Mouse (Mus musculus) forebrain, embryonic 11.5 days (tissue): ENCODE measurements at regions not wholly inside any gene's neighbourhood (a gene's known extent, or its start where the extent isn't known, plus 50 kb on each side); places are given as distances from the start of the nearest gene placed in this dataset.

Experiments
- ATAC-seq: fragments of 200-750 bp; cut with Nextera tagmentation; replicated peaks from 2 replicates; pipeline ENCODE4 v1.8.0; 2017; ENCODE audit warnings: moderate TSS enrichment; ENCODE audit not compliant: low FRiP score
- DNase-seq: peaks from one replicate; pipeline ENCODE4 v3.0.0-alpha.2; 2017; ENCODE audit warnings: low spot score
- H3K27ac ChIP-seq: fragments of 300-500 bp; sonication (generic); 2 replicates; pipeline ENCODE4 v1.5.1; 2014; ENCODE audit warnings: low read depth, low read length
- H3K27me3 ChIP-seq: fragments of 300-500 bp; sonication (generic); 2 replicates; pipeline ENCODE4 v1.6.1; 2014; ENCODE audit warnings: mild to moderate bottlenecking, low read length, mixed read lengths; ENCODE audit not compliant: control insufficient read depth, insufficient read depth
- H3K36me3 ChIP-seq: fragments of 300-500 bp; sonication (generic); 2 replicates; pipeline ENCODE4 v1.6.1; 2014; ENCODE audit warnings: mild to moderate bottlenecking, low read length, moderate library complexity, mixed read lengths; ENCODE audit not compliant: control insufficient read depth, insufficient read depth
- H3K4me1 ChIP-seq: fragments of 300-500 bp; sonication (generic); replicated peaks from 2 replicates; pipeline ENCODE4 v1.6.1; 2014; ENCODE audit warnings: low read length, mixed read lengths; ENCODE audit not compliant: control insufficient read depth, insufficient read depth
- H3K4me2 ChIP-seq: fragments of 300-500 bp; sonication (generic); 2 replicates; pipeline ENCODE4 v1.6.1; 2014; ENCODE audit warnings: low read depth, mild to moderate bottlenecking, low read length, moderate library complexity, mixed read lengths; ENCODE audit not compliant: severe bottlenecking
- H3K4me3 ChIP-seq: fragments of 300-500 bp; sonication (generic); 2 replicates; pipeline ENCODE4 v1.5.1; 2014; ENCODE audit warnings: low read depth, low read length
- H3K9ac ChIP-seq: fragments of 300-500 bp; sonication (generic); 2 replicates; pipeline ENCODE4 v1.6.1; 2014; ENCODE audit warnings: low read length
- H3K9me3 ChIP-seq: fragments of 300-500 bp; sonication (generic); 2 replicates; pipeline ENCODE4 v1.6.1; 2016; ENCODE audit warnings: low read length, mixed read lengths; ENCODE audit not compliant: control insufficient read depth
- WGBS: fragments of 180-500 bp; shearing (Covaris S2); extraction: QIAGEN DNeasy Blood & Tissue Kit; methylation state at CpG from one replicate; pipeline ENCODE4 v1.1.7; 2014; 5-methylcytosine and 5-hydroxymethylcytosine counted together

- Histone ChIP-seq H3K27me3 (no peaks in the 10 kb centered on the region), H3K4me2 (no peak overlapping the region), H3K27ac (no peak overlapping the region), H3K9me3 (no peaks in the 10 kb centered on the region), H3K4me1 (peaks cover 2% of the 10 kb centered on the region; the same call in 1 of the 2 replicates), H3K36me3 (no peaks in the 10 kb centered on the region), H3K9ac (no peak overlapping the region), H3K4me3 (no peak overlapping the region)
- 21% methylated on average over 6 of the region's 6 CpGs for WGBS
- no peak for DNase-seq
- ATAC-seq, result no peak; the same call in 1 of the 2 replicates
Observed at GRCm38 (mm10) chr7:75360874-75361273, 51.8 kb upstream of the Sv2b start.

GRCm38 (mm10) chr7:75362541-75362940, 53.5 kb upstream of the Sv2b start:
- no peak for ATAC-seq
- Histone ChIP-seq H3K36me3 (no peaks in the 10 kb centered on the region), H3K4me2 (no peak overlapping the region), H3K4me3 (no peak overlapping the region), H3K9ac (no peak overlapping the region), H3K4me1 (peaks cover 2% of the 10 kb centered on the region; the same call in 1 of the 2 replicates), H3K27ac (no peak overlapping the region), H3K9me3 (no peaks in the 10 kb centered on the region), H3K27me3 (no peaks in the 10 kb centered on the region)
- DNase-seq, result no peak
- WGBS, result 92% methylated on average over 6 of the region's 6 CpGs

- no peaks in the 10 kb centered on the region for H3K27me3 ChIP-seq
Observed at GRCm38 (mm10) chr7:75365480-75365879, 56.4 kb upstream of the Sv2b start.

GRCm38 (mm10) chr7:75366285-75366882, 57.3 kb upstream of the Sv2b start:
- Histone ChIP-seq H3K27ac (no peak overlapping the region), H3K9ac (no peak overlapping the region), H3K4me2 (no peak overlapping the region), H3K27me3 (no peaks in the 10 kb centered on the region), H3K36me3 (no peaks in the 10 kb centered on the region), H3K4me1 (no peaks in the 10 kb centered on the region; the same call in 1 of the 2 replicates), H3K9me3 (no peaks in the 10 kb centered on the region), H3K4me3 (no peak overlapping the region)
- DNase-seq (peak; percentile 88), ATAC-seq (peak; percentile 62)
- WGBS, result 3% methylated on average over 8 of the region's 8 CpGs

More at GRCm38 (mm10) chr7:75365480-75365879, 56.4 kb upstream of the Sv2b start:
- Histone ChIP-seq H3K27ac (no peak overlapping the region), H3K4me2 (no peak overlapping the region), H3K4me3 (no peak overlapping the region), H3K9me3 (no peaks in the 10 kb centered on the region), H3K36me3 (no peaks in the 10 kb centered on the region), H3K4me1 (peaks cover 2% of the 10 kb centered on the region; the same call in 1 of the 2 replicates), H3K9ac (no peak overlapping the region)
- 33% methylated on average over 3 of the region's 3 CpGs for WGBS
- ATAC-seq (no peak), DNase-seq (no peak)

GRCm38 (mm10) chr7:75368315-75368714, 59.3 kb upstream of the Sv2b start:
- Histone ChIP-seq H3K4me1 (no peaks in the 10 kb centered on the region; the same call in 1 of the 2 replicates), H3K27me3 (no peaks in the 10 kb centered on the region), H3K9me3 (no peaks in the 10 kb centered on the region), H3K4me2 (no peak overlapping the region), H3K36me3 (no peaks in the 10 kb centered on the region), H3K27ac (no peak overlapping the region), H3K4me3 (no peak overlapping the region), H3K9ac (no peak overlapping the region)
- 82% methylated on average over 9 of the region's 9 CpGs for WGBS
- no peak for DNase-seq
- ATAC-seq, result no peak

GRCm38 (mm10) chr7:75369366-75369765, 60.3 kb upstream of the Sv2b start:
- Histone ChIP-seq H3K27ac (no peak overlapping the region), H3K4me1 (no peaks in the 10 kb centered on the region; the same call in 1 of the 2 replicates), H3K36me3 (no peaks in the 10 kb centered on the region), H3K9me3 (no peaks in the 10 kb centered on the region), H3K9ac (no peak overlapping the region), H3K27me3 (no peaks in the 10 kb centered on the region), H3K4me3 (no peak overlapping the region), H3K4me2 (no peak overlapping the region)
- 76% methylated on average over 4 of the region's 4 CpGs for whole genome bisulfite sequencing
- ATAC-seq, result no peak
- no peak for DNase-seq

- no peak overlapping the region for H3K4me2 ChIP-seq
- peak; percentile 73 for DNase-seq
- H3K4me1 ChIP-seq, result no peaks in the 10 kb centered on the region
- ATAC-seq, result peak; percentile 48
- no peaks in the 10 kb centered on the region for H3K27me3 ChIP-seq
- no peaks in the 10 kb centered on the region for H3K36me3 ChIP-seq
- no peak overlapping the region for H3K4me3 ChIP-seq
- no peak overlapping the region for H3K9ac ChIP-seq
- H3K27ac ChIP-seq, result no peak overlapping the region
- H3K9me3 ChIP-seq, result no peaks in the 10 kb centered on the region
- 58% methylated on average over 12 of the region's 12 CpGs for WGBS
Observed at GRCm38 (mm10) chr7:75370595-75371519, 61.8 kb upstream of the Sv2b start.

GRCm38 (mm10) chr7:75371520-75371876, 62.4 kb upstream of the Sv2b start:
- Histone ChIP-seq H3K27ac (no peak overlapping the region), H3K4me2 (no peak overlapping the region), H3K9me3 (no peaks in the 10 kb centered on the region), H3K4me3 (no peak overlapping the region), H3K27me3 (no peaks in the 10 kb centered on the region), H3K4me1 (no peaks in the 10 kb centered on the region), H3K9ac (no peak overlapping the region), H3K36me3 (no peaks in the 10 kb centered on the region)
- ATAC-seq (no peak), DNase-seq (no peak)
